Mouse (Mus musculus): ENCODE results near the gene Gm9803. TPM values are rescaled to one million over a fixed set of nuclear protein-coding genes. Genes with fewer than 3 reads are reported as not detected.

The Gm9803 gene
- total RNA-seq, 2 experiments from 2014 or later, result 3.0 to 16.9 TPM

DNA sequence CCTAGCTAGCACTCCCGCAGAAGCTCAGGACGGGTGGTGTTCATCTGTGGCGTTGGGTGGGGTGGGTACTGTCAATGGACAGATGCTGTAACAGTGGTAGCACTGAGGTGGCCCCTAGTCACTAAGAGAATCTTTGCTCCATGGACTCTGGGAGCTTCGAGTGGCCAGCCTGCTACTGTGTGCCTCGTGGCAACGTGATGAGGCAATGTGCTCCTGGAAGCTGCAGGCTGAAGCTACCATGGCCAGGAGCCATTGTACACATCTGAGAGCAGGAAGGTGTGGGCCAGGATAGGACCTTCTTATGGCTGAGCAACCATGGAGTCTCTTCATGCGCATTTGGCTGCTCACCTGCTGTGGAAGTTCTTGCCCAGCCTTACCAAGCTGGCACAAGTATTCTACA is 14.7 kb upstream of the Gm9803 start:
- DNase-seq (ENCODE audit: low spot score in 2 of 2), result no peak

DNA sequence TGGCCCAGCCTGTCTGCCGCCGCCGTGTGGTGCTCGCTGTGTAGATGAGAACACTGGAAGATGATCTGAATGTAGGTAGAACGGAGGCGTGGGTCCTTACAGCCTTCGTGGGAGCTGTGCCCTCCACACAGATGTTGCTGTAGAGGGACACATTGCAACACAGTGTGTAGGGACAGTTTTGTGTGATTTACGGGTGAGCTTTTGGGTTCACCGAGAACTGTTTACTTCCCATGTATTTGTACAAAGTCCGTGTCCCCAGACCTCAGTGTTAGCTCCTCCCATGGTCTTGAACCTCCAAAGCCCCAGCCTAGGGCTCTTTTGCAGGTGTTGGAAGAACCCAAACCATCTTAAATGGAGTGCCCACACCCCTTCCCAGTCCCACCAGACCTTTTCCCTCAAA is 10.9 kb upstream of the Gm9803 start:
- DNase-seq (ENCODE audit: low spot score in 2 of 2), result no peak

DNA sequence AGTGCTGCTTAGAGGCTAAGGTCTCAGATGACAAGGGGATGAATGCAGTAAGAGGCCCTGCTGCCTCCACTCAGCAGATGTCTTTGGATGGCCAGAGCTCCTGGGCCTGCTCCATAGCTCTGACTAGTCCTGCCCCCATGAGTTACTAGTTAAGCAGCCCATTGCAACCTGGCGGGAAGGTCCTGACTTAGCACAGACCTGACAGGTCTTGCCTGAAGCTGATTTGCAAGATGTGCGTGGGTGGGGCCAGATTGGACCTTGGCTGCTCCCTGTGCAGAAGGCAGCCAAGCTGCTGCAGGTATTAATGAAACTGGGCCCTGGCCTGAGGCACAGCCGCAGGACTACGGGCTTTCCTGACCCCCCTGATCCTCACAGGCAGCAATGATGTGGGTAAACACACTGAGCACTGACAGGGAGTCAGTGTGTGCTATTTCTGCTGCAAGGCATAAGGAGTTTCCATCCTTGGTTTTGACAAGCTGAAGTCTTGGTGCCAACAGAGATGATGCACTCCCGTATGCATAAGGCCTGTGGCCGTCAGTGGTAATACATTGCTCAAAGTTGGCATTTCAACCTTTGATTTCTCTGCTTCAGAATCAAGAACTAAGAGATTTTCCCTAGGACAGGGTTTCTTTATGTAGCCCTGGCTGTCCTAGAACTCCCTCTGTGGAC is 6.8 kb upstream of the Gm9803 start:
- DNase-seq (ENCODE audit: low spot score in 2 of 2), result no peak

GRCm38 (mm10) chr10:43517836-43518235 is 6.0 kb upstream of the Gm9803 start:
- DNase-seq (ENCODE audit: low spot score in 2 of 2), result no peak

GRCm38 (mm10) chr10:43518368-43518767 is 5.5 kb upstream of the Gm9803 start:
- no peak for DNase-seq (ENCODE audit: low spot score in 2 of 2)

DNA sequence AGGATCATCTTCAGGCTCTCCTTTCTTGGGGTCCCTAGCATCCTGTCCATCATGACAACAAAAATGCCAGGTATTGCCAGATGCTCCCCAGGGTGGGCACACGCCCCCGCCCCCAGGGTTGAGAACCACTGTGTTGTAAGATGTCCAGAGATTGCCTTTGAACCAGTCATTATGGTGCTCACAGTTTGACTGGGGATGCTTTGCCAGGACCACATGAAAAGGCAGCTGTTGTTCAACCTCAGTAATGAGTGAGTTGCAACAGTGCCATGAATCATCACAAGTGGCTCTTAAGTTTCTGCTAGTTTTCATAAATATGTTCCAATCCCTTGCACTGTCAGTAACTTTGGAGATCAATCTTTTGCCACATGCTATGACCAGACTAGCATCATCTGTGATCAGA is 3.9 kb upstream of the Gm9803 start:
- no peak for DNase-seq (ENCODE audit: low spot score in 2 of 2)

DNA sequence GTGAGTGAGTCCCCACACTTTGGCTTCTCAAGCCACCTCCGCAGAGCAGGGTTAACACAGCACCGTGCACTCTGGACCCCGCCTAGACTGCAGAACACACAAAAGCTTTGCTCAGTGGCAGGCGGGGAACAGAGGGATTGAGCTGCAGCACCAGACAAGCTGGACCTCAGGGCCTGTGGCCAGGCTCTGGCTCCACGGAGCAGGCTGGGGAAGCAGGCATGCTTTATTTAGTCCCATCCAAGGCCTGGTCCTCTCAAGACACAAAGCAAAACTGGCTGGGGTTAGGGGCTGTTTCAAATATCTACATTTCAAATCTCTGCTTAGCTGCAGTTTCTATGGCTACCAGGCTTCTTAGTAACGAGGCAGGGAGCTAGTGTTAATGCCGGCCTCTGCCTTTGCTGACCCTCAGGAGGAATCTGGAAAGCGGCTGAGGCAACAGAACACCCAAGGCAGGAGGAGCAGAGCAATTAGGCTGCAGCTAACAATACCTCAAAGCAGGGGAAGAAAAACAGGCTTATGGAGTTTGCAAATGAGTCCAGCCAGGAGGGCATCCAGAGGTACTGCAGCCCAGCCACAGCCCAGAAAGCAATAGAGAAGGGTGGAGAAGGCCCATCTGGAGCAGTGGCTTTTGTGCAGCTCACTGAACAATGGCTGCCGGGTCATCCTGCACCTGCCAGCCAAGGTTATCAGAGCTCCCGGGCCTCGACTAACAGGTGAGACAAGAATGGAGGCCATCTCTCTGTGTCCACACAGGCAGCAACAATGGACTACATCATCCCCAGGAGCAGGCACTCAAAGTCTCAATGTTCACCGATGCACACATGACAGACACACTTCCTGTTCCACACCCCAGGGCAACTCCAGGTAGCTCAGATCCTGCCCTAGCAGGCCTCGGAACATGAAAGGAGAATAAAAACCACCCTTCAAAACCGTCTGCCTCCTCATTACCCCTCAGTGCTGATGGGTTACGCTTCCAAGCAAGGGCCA is 3.7 kb downstream of the Gm9803 start:
- DNase-seq (ENCODE audit: low spot score in 2 of 2), result no peak

DNA sequence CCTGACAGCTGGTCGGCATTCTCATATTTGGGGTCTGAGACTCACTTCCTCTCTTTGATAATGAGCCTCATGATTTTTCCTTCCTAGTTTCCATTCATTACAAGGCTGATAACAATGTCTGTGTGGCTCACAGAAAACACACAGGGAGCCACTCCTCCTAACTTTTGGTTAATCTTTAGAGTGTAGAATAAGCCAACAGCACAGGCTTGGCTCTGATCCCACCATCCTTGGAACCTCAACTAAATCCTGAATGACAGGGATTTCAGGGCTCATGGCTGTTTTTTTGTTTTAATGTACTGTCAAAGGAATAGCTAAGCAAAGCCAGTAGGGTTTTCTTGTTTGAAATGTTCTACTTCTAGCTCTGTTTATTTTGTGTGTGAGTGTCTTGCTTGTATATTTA is 10.5 kb downstream of the Gm9803 start:
- no peak for DNase-seq (ENCODE audit: low spot score in 2 of 2)

DNA sequence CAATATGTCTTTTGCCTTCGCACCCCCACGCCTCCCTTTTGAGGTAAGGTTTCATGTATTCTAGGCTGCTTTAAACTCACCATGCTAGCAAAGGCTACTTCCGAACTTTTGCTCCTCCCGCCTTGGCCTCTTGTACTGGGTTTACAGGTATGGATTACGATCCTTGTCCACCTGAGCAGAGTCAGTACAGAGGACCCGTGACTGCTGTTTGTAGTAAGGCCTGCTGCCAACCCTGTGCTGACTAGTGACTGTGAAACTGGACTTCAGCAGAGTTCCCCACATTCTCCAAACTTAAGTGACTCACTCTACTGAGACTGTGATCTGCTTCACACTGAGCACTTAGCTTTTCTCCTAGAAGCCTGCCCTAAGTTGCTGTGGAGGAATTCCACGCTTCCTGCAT is 13.8 kb downstream of the Gm9803 start:
- DNase-seq (ENCODE audit: low spot score in 2 of 2), result no peak

DNA sequence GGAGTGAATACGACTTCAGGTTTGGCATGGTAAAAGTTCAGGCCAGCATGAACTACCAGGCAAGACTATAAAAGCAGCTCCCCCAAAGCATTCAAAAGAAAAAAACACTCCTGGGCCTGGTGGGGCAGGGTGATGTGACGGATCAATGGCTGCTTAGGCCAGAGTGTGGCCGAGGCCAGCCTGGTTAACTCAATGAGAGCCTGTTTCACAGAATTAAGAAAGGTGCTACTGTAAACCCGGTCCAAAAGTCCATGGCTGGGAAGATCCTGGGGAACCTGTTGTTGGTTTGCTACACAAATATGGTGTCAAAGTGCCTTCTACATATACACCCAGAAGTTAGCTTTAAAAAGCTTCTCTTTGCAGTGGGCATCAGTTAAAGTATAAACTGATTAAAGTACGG is 14.9 kb downstream of the Gm9803 start:
- no peak for DNase-seq (ENCODE audit: low spot score in 2 of 2)

DNA sequence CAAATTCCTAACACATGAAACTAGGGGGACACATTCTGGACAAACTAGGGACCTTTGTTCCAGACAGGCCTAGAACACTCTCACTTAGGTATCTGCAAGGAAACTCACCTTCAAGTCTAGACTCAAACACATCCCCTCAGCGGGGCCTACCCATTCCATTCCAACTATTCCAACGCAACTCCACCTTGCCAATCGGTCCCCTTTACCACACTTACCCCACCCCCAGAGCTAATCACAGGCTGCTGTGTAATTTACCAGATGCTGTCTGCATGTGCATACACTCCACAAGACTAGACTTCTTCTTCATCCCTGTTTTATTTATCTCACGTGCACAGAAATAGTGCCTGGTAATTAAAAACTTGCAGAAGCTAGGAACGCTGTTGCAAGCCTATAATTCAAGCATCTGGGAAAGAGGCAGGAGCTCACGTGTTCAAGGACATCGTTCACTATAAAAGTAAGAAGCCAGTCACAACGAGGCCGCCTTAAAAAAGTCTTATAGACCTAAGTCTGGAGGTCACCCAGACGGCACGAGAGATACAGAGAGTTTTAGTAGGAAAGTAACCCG is 15.9 kb downstream of the Gm9803 start:
- DNase-seq (ENCODE audit: low spot score in 2 of 2), result no peak

- DNase-seq (ENCODE audit: low spot score in 2 of 2), result peak; percentile 94 to 96
Measured at GRCm38 (mm10) chr10:43540442-43541152, 16.7 kb downstream of the Gm9803 start, which contains the start of gene 1700021F05Rik. Gene 1700021F05Rik, minus strand, starts transcription at chr10:43540994.

DNA sequence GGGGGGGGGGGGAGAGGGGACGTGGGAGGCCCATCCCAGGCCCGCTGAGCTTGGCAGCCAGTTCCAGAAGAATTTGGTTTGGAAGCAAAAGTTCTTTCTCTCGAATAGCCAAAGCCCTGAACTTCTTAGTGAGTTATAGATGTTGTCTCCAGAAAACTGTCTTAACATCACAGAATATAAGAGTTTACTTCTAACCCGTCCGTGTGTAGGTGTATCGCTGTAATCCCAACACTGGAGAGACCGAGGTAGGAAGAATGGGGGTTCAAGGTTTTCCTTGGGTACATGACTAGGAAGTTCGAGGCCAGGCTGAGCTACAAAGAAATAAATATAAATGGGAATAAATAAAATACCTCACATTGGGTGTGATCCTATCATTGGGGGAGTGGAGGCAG is 17.3 kb downstream of the Gm9803 start:
- DNase-seq (ENCODE audit: low spot score in 2 of 2), result no peak

- DNase-seq (ENCODE audit: low spot score in 2 of 2), result no peak
Measured at GRCm38 (mm10) chr10:43549411-43549810, 25.5 kb downstream of the Gm9803 start.

DNA sequence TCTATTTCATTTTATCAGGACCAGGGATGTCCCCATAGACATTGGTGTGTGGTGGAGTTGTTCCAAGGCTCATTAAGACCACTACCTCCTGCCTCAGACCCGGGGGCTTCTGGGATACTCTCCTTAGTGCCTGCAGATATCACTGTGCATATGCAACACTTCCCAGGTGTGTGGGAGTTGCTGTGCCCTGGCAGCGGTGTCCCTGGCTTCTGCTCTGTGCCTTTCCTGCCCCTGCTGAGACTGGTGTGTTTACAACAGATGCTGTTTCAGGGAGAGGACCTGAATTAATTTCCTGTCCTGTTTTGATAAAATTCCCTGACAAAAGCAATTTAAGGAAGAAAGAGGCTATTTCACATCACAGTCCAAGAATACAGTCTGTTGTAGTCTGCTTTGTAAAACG is 27.0 kb downstream of the Gm9803 start:
- no peak for DNase-seq (ENCODE audit: low spot score in 2 of 2)

- DNase-seq (ENCODE audit: low spot score in 2 of 2), result no peak
Measured at GRCm38 (mm10) chr10:43551388-43551787, 27.5 kb downstream of the Gm9803 start.

- DNase-seq (ENCODE audit: low spot score in 2 of 2), result no peak
Measured at GRCm38 (mm10) chr10:43557630-43558165, 33.8 kb downstream of the Gm9803 start.

DNA sequence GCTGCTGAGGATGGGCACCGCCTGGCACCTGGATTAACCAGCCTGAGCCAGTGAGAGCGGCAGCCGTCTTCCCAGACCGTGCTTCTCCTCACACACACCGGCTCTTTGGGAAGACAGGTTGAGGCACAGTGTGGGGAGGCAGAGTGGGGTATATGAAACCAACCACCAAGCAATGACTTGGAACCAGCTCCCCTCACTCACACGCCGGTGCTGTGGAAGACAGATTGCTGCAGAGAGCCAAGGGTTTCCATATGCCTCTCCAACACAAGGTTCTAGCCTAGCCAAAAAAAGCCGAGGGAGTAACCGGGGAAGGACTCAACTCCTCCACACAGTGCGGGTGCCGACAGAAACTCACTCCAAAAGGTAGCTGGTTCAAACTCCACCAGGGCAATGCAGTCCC is 35.4 kb downstream of the Gm9803 start:
- no peak for DNase-seq (ENCODE audit: low spot score in 2 of 2)

DNA sequence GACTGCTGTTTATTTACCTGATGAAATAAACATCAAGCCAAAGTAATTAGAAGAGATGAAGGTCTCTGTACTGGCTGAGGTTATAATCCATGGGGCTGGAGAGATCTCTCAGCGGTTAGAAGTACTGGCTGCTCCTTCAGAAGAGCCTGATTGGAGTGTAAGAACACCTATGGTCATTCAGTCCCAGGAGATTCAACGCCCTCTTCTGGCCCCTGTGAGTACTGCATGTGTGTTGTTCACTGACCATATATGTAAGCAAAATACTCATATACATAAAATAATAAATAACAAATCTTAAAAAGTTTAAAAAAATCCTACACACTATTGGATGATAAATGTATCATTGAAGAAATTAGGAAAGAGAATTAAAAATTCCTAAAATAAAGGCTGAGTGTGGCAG is 36.9 kb downstream of the Gm9803 start:
- DNase-seq (ENCODE audit: low spot score in 2 of 2), result no peak

DNA sequence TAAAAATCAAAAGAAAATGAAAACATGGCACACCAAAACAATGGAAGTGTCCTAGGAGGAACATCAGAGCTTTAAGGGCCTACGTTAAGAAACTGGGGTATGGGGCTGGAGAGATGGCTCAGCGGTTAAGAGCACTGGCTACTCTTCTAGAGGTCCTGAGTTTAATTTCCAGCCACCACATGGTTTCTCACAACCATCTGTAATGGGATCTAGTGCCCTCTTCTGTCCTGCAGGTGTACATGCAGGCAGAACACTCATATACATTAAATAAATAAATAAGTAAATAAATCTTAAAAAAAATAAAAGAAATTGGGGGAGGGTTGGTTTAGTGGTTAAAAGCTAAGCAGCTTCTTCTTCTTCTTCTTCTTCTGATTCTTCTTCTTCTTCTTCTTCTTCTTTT is 37.4 kb downstream of the Gm9803 start:
- DNase-seq (ENCODE audit: low spot score in 2 of 2), result no peak

Measured in left cerebral cortex, adult 18-20 months (tissue).